Mouse (Mus musculus) liver, embryonic 14.5 days (tissue): Measurements from ENCODE around the gene Ano10.

Experiments used
- CTCF ChIP-seq: IDR thresholded peaks from 2 replicates; pipeline ENCODE4 v1.5.1; 2016; ENCODE audit warnings: antibody characterized with exemption, low read depth, control low read depth
- EP300 ChIP-seq: IDR thresholded peaks from 2 replicates; pipeline ENCODE4 v1.6.1; 2016; ENCODE audit warnings: antibody characterized with exemption, low read depth

DNA sequence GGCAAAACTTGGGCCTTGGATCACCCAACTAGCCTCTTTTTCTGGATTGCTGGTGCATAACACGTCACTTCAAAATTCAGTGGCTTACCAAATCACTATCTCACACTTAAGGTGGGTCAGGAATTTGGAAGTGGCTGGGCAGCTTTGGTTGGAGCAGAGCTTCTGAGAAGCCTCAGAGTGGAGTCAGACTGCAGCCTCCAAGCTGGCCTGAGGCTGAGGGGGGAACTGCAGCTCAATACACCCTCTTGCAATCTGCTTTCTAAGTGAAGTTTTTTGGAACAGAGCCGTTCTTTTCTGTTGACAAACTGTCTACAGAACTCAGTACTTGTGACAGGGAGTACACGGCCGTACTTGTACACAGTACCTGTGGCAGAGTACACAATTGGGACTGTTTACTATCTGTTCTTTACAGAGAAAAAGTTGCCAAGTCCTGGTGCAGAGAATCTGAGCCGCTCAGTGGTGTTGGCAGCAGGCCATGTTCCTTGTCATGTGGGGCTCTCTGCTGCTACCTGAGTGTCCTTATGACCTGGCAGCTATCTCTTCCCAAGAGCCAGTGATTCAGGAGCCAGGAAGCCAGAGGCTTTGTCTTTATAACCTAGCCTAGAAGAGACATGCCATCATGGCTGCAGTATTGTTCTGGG, 99.1 kb downstream of the Ano10 start:
- TF ChIP-seq CTCF (no peak), EP300 (no peak)
